Comparison of ENCODE assay signal across 8 mouse cellular contexts in genomic region chr10:86064937-86065336, GRCm38 (mm10). TPM values are rescaled to one million over a fixed set of nuclear protein-coding genes. Genes with fewer than 3 reads are reported as not detected.
A peak's percentile ranks its signal among the peaks of the same experiment; 100 is the strongest.
DNase-seq lines count a peak whose midpoint lies in the region; ATAC-seq and TF ChIP-seq lines count a peak whose summit lies in the region.

No protein-coding gene starts in this region.

- no peak overlapping the region for H3ac ChIP-seq in C2C12 (ENCODE audit: control insufficient read depth, insufficient read length, low read depth)

- TF ChIP-seq CTCF in C2C12 (IDR thresholded peaks at IDR 0.05; ENCODE audit: control insufficient read depth, insufficient read depth, insufficient read length), result peak; percentile 84
- TF ChIP-seq CTCF in brain, embryonic 14.5 days (IDR thresholded peaks at IDR 0.05; ENCODE audit: borderline replicate concordance, extremely low read depth, insufficient read depth, insufficient read length), result peak; percentile 93
- TF ChIP-seq CTCF in midbrain, postnatal 0 days (IDR thresholded peaks at IDR 0.05), result peak; percentile 97

- peaks cover 4% of the 10 kb centered on the region; the same call in 1 of the 2 replicates for H3K4me1 ChIP-seq in heart, embryonic 12.5 days (replicated peaks)
- 0 out of 2 replicates have a peak, but pooled peaks cover 9% of the 10 kb centered on the region for H3K4me1 ChIP-seq in kidney, embryonic 16.5 days (ENCODE audit: insufficient read depth, low read length)
- H3K4me1 ChIP-seq in limb, embryonic 15.5 days, result peaks cover 6% of the 10 kb centered on the region; the same call in 1 of the 2 replicates
- H3K4me1 ChIP-seq in midbrain, postnatal 0 days (ENCODE audit: insufficient read depth, low read length), result no peaks in the 10 kb centered on the region
- peaks cover 6% of the 10 kb centered on the region; the same call in 1 of the 2 replicates for H3K4me1 ChIP-seq in stomach, embryonic 14.5 days (ENCODE audit: control insufficient read depth, insufficient read depth, low read length)

- H3K9me3 ChIP-seq in heart, embryonic 12.5 days (replicated peaks), result peaks cover 8% of the 10 kb centered on the region; the same call in 1 of the 2 replicates
- H3K9me3 ChIP-seq in kidney, embryonic 16.5 days (ENCODE audit: low read length), result peaks cover 4% of the 10 kb centered on the region; the same call in 1 of the 2 replicates
- no peaks in the 10 kb centered on the region for H3K9me3 ChIP-seq in limb, embryonic 15.5 days
- H3K9me3 ChIP-seq in midbrain, postnatal 0 days (ENCODE audit: low read length), result no peaks in the 10 kb centered on the region
- no peaks in the 10 kb centered on the region for H3K9me3 ChIP-seq in stomach, embryonic 14.5 days (ENCODE audit: control insufficient read depth, low read depth, low read length)

- H3K4me3 ChIP-seq in C2C12 (ENCODE audit: insufficient read depth, poor library complexity, severe bottlenecking), result no peak overlapping the region
- no peak overlapping the region for H3K4me3 ChIP-seq in heart, embryonic 12.5 days
- no peak overlapping the region for H3K4me3 ChIP-seq in kidney, embryonic 16.5 days (ENCODE audit: low read length)
- no peak overlapping the region for H3K4me3 ChIP-seq in limb, embryonic 15.5 days
- no peak overlapping the region for H3K4me3 ChIP-seq in midbrain, postnatal 0 days (ENCODE audit: low read depth, low read length)
- H3K4me3 ChIP-seq in stomach, embryonic 14.5 days (ENCODE audit: low read depth, low read length), result no peak overlapping the region

- no peaks in the 10 kb centered on the region for H3K36me3 ChIP-seq in C2C12 (ENCODE audit: control insufficient read depth, insufficient read depth)
- no peaks in the 10 kb centered on the region for H3K36me3 ChIP-seq in heart, embryonic 12.5 days
- H3K36me3 ChIP-seq in kidney, embryonic 16.5 days (ENCODE audit: insufficient read depth, low read length), result no peaks in the 10 kb centered on the region
- H3K36me3 ChIP-seq in limb, embryonic 15.5 days, result no peaks in the 10 kb centered on the region
- H3K36me3 ChIP-seq in midbrain, postnatal 0 days (ENCODE audit: insufficient read depth, low read length), result 0 out of 2 replicates have a peak, but pooled peaks cover 17% of the 10 kb centered on the region
- no peaks in the 10 kb centered on the region for H3K36me3 ChIP-seq in stomach, embryonic 14.5 days (ENCODE audit: control insufficient read depth, insufficient read depth, low read length)

- no peaks in the 10 kb centered on the region for H3K79me3 ChIP-seq in C2C12 (ENCODE audit: low read depth)

- no peak overlapping the region for H3K27ac ChIP-seq in heart, embryonic 12.5 days (ENCODE audit: poor library complexity, severe bottlenecking)
- H3K27ac ChIP-seq in kidney, embryonic 16.5 days (ENCODE audit: low read length), result no peak overlapping the region
- H3K27ac ChIP-seq in limb, embryonic 15.5 days, result no peak overlapping the region
- no peak overlapping the region for H3K27ac ChIP-seq in midbrain, postnatal 0 days (ENCODE audit: low read depth, low read length)
- H3K27ac ChIP-seq in stomach, embryonic 14.5 days (ENCODE audit: low read length), result no peak overlapping the region

- no peaks in the 10 kb centered on the region for H3K27me3 ChIP-seq in C2C12 (ENCODE audit: control insufficient read depth, insufficient read depth, insufficient read length)
- no peaks in the 10 kb centered on the region for H3K27me3 ChIP-seq in heart, embryonic 12.5 days (replicated peaks)
- no peaks in the 10 kb centered on the region for H3K27me3 ChIP-seq in kidney, embryonic 16.5 days (ENCODE audit: insufficient read depth, low read length)
- no peaks in the 10 kb centered on the region for H3K27me3 ChIP-seq in limb, embryonic 15.5 days
- no peaks in the 10 kb centered on the region for H3K27me3 ChIP-seq in midbrain, postnatal 0 days (ENCODE audit: insufficient read depth, low read length)
- H3K27me3 ChIP-seq in stomach, embryonic 14.5 days (ENCODE audit: control insufficient read depth, insufficient read depth, low read length), result no peaks in the 10 kb centered on the region

- no peak overlapping the region for H3K9ac ChIP-seq in heart, embryonic 12.5 days
- no peak overlapping the region for H3K9ac ChIP-seq in kidney, embryonic 16.5 days (replicated peaks; ENCODE audit: low read length)
- H3K9ac ChIP-seq in limb, embryonic 15.5 days, result no peak overlapping the region
- H3K9ac ChIP-seq in midbrain, postnatal 0 days (replicated peaks; ENCODE audit: low read length, poor library complexity, severe bottlenecking), result no peak overlapping the region
- no peak overlapping the region for H3K9ac ChIP-seq in stomach, embryonic 14.5 days (replicated peaks; ENCODE audit: low read depth, low read length)

- DNase-seq in brain, embryonic 14.5 days (ENCODE audit: low read depth), result peak; percentile 88
- DNase-seq in fat pad, adult 2 months (ENCODE audit: extremely low read depth, low read depth, low spot score), result peak; percentile 2
- DNase-seq in midbrain, postnatal 0 days (ENCODE audit: low spot score), result peak; percentile 91

- no peaks in the 10 kb centered on the region for H3K79me2 ChIP-seq in C2C12 (ENCODE audit: control insufficient read depth, insufficient read depth)

- WGBS in heart, embryonic 12.5 days, result 4% methylated on average over 4 of the region's 4 CpGs
- WGBS in kidney, embryonic 16.5 days, result 4% methylated on average over 4 of the region's 4 CpGs
- WGBS in limb, embryonic 15.5 days, result 5% methylated on average over 4 of the region's 4 CpGs
- WGBS in midbrain, postnatal 0 days, result 5% methylated on average over 4 of the region's 4 CpGs
- WGBS in stomach, embryonic 14.5 days, result 4% methylated on average over 4 of the region's 4 CpGs

- no peak overlapping the region for H3K4me2 ChIP-seq in heart, embryonic 12.5 days
- no peak overlapping the region for H3K4me2 ChIP-seq in kidney, embryonic 16.5 days (replicated peaks; ENCODE audit: low read depth, low read length)
- no peak overlapping the region for H3K4me2 ChIP-seq in limb, embryonic 15.5 days
- no peak overlapping the region for H3K4me2 ChIP-seq in midbrain, postnatal 0 days (ENCODE audit: low read depth, low read length, poor library complexity, severe bottlenecking)
- H3K4me2 ChIP-seq in stomach, embryonic 14.5 days (replicated peaks; ENCODE audit: low read depth, low read length), result no peak overlapping the region

- ATAC-seq in heart, embryonic 12.5 days (ENCODE audit: insufficient number of reproducible peaks, low FRiP score), result peak; percentile 60
- ATAC-seq in kidney, embryonic 16.5 days (ENCODE audit: low FRiP score, low TSS enrichment), result peak; percentile 83
- ATAC-seq in limb, embryonic 15.5 days (ENCODE audit: insufficient number of reproducible peaks, low FRiP score, low TSS enrichment, low read depth), result peak; percentile 50; the same call in 1 of the 2 replicates
- ATAC-seq in midbrain, postnatal 0 days (ENCODE audit: low FRiP score), result peak; percentile 81
- ATAC-seq in stomach, embryonic 14.5 days (ENCODE audit: insufficient number of reproducible peaks, insufficient read depth, low FRiP score, low read depth), result peak; percentile 74

- no peak for TF ChIP-seq POLR2A in brain, embryonic 14.5 days (IDR thresholded peaks at IDR 0.05; ENCODE audit: borderline replicate concordance, extremely low read depth, insufficient read depth, insufficient read length, poor library complexity, severe bottlenecking)

TF ChIP-seq in C2C12, 6 proteins besides CTCF, POLR2A, EP300 and RAD21:
- TF ChIP-seq MYOD1 (IDR thresholded peaks at IDR 0.05; ENCODE audit: control insufficient read depth, insufficient read length, low read depth) (no peak), MAX (IDR thresholded peaks at IDR 0.05) (peak; percentile 83), FOSL1 (IDR thresholded peaks at IDR 0.05; ENCODE audit: insufficient read depth, low read length, poor library complexity, severe bottlenecking) (no peak), USF1 (IDR thresholded peaks at IDR 0.05; ENCODE audit: low read depth) (peak; percentile 23)

RNA-seq across cellular contexts. Expression of gene Fbxo7, which starts 43.2 kb away (rescaled TPM):
- 7.7 TPM for polyA plus RNA-seq in C2C12 (2012; fragmentation: generic; extraction: Trizol)
- 15.7 and 17.4 TPM in 2 replicates for polyA plus RNA-seq in brain, embryonic 14.5 days (2012; rRNA removed)
- 23.5 and 25.7 TPM in 2 replicates for polyA plus RNA-seq in heart, embryonic 12.5 days (2016; fragmentation: Nextera tagmentation; extraction: Ambion mirVana)
- 40.1 and 40.4 TPM in 2 replicates for polyA plus RNA-seq in kidney, embryonic 16.5 days (2015; fragmentation: Nextera tagmentation; extraction: Ambion mirVana)
- 30.3 and 34.0 TPM in 2 replicates for polyA plus RNA-seq in limb, embryonic 15.5 days (2015; fragmentation: Nextera tagmentation; extraction: Ambion mirVana)
- 16.6 and 19.6 TPM in 2 replicates for total RNA-seq in midbrain, postnatal 0 days (2014; rRNA removed)
- polyA plus RNA-seq in midbrain, postnatal 0 days (2015; fragmentation: Nextera tagmentation; extraction: Ambion mirVana), result 26.1 and 29.6 TPM in 2 replicates
- polyA plus RNA-seq in stomach, embryonic 14.5 days (2014; fragmentation: Nextera tagmentation; extraction: Ambion mirVana), result 34.3 and 37.6 TPM in 2 replicates

RNA-seq across cellular contexts. Expression of gene Bpifc, which starts 53.2 kb away (rescaled TPM):
- polyA plus RNA-seq in C2C12 (2012; fragmentation: generic; extraction: Trizol), result not detected
- 0.04 and 0.15 TPM in 2 replicates for polyA plus RNA-seq in brain, embryonic 14.5 days (2012; rRNA removed)
- polyA plus RNA-seq in heart, embryonic 12.5 days (2016; fragmentation: Nextera tagmentation; extraction: Ambion mirVana), result not detected in 2 replicates
- 0.27 and 0.29 TPM in 2 replicates for polyA plus RNA-seq in kidney, embryonic 16.5 days (2015; fragmentation: Nextera tagmentation; extraction: Ambion mirVana)
- polyA plus RNA-seq in limb, embryonic 15.5 days (2015; fragmentation: Nextera tagmentation; extraction: Ambion mirVana), result 21.3 and 22.3 TPM in 2 replicates
- total RNA-seq in midbrain, postnatal 0 days (2014; rRNA removed), result 0.33 TPM in 2 replicates
- polyA plus RNA-seq in midbrain, postnatal 0 days (2015; fragmentation: Nextera tagmentation; extraction: Ambion mirVana), result 0.11 and 0.15 TPM in 2 replicates
- polyA plus RNA-seq in stomach, embryonic 14.5 days (2014; fragmentation: Nextera tagmentation; extraction: Ambion mirVana), result 0.23 TPM in 1 of 2 replicates, not detected in the other

Comparison
In these comparisons a context has a peak if more than half of its experiments do, and no peak if none do; other contexts are left out.
1. DNase-seq: peak in every context shown above with its lines; median percentile 91 in midbrain, postnatal 0 days; 88 in brain, embryonic 14.5 days; 2 in fat pad, adult 2 months.
2. RNA of gene Bpifc, which starts 53.2 kb away (polyA plus RNA-seq): 21.3 to 22.3 TPM in limb, embryonic 15.5 days; 0.27 to 0.29 TPM in kidney, embryonic 16.5 days, 0.23 TPM in stomach, embryonic 14.5 days, 0.11 to 0.15 TPM in midbrain, postnatal 0 days, 0.04 to 0.15 TPM in brain, embryonic 14.5 days, not detected in C2C12 (single experiment) and not detected in heart, embryonic 12.5 days; every median in the first group is over 10 times any median in the second.
3. Peak in every context shown above with its lines, with median percentiles within 50 percentile points of each other: CTCF ChIP-seq and ATAC-seq.